Mouse (Mus musculus): Measurements from ENCODE around the gene H2afz. TPM values are rescaled to one million over a fixed set of nuclear protein-coding genes. Genes with fewer than 3 reads are reported as not detected.

The H2afz gene
- 2,546 and 2,660 TPM in 2 replicates for polyA plus RNA-seq (2015; fragmentation: Nextera tagmentation; extraction: Ambion mirVana)

GRCm38 (mm10) chr3:137864124-137864987 lies at the start of gene H2afz:
H2afz (plus strand) TSS chr3:137864487.

DNA sequence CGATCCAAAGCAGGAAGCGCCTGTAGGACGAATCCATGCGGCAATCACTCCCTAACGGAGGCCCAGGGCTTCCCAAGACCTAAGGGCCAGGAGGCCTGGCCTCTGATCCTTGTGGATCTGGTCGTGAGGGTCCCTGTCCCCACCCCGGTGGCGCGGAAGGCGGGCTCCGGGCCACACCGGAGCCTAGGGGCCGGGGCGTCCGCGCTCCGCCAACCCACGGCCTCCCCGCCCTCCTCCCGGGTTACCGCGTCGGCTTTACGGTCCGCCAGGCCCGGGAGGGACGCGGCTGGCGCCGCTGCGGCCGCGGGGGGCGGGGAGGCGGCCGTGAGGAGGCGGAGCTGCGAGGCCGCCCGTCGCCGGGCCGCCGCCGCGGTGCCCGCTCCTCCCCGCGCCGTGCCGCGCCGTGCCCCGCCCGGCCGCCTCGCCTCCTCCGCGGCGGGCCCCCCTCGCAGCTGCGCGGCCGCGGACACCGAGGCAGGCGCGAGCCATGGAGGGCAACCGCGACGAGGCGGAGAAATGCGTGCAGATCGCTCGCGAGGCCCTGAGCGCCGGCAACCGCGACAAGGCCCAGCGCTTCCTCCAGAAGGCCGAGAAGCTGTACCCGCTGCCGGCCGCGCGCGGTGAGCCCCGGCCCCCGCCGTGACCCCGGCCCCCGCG lies 3.3 kb downstream of the H2afz start, which contains the start of gene Dnajb14:
Gene Dnajb14 (plus strand): TSS at position 239 of the 657 bp plus-strand sequence.

Other genes starting within 250 kb of the H2afz start
- 2.9 and 4.2 TPM in 2 replicates for gene Ddit4l, start 242.9 kb upstream of the H2afz start, polyA plus RNA-seq (2015; fragmentation: Nextera tagmentation; extraction: Ambion mirVana)
- gene Gm21962, start 193.0 kb upstream of the H2afz start, polyA plus RNA-seq (2015; fragmentation: Nextera tagmentation; extraction: Ambion mirVana) = not detected in 2 replicates
- 12.8 and 13.7 TPM in 2 replicates for gene Dnajb14, start 3.2 kb downstream of the H2afz start, polyA plus RNA-seq (2015; fragmentation: Nextera tagmentation; extraction: Ambion mirVana)
- gene Lamtor3, start 54.0 kb downstream of the H2afz start, polyA plus RNA-seq (2015; fragmentation: Nextera tagmentation; extraction: Ambion mirVana) = 110 and 117 TPM in 2 replicates
- gene Dapp1, start 117.1 kb downstream of the H2afz start, polyA plus RNA-seq (2015; fragmentation: Nextera tagmentation; extraction: Ambion mirVana) = 8.7 and 10.6 TPM in 2 replicates
- gene 1110002E22Rik, start 200.6 kb downstream of the H2afz start, polyA plus RNA-seq (2015; fragmentation: Nextera tagmentation; extraction: Ambion mirVana) = 0.07 and 0.08 TPM in 2 replicates
- 0.21 TPM in 1 of 2 replicates, not detected in the other for gene Gm5105, start 202.9 kb downstream of the H2afz start, polyA plus RNA-seq (2015; fragmentation: Nextera tagmentation; extraction: Ambion mirVana)